Mouse (Mus musculus) lung, adult 18-20 months (tissue): ENCODE results near the gene Calhm5.

Source experiments
- DNase-seq, 2 experiments: peaks; one replicate each; pipeline ENCODE4 v3.0.0; 2022; ENCODE audit warnings: mixed read lengths in 2 of 2

Calhm5 gene

DNA sequence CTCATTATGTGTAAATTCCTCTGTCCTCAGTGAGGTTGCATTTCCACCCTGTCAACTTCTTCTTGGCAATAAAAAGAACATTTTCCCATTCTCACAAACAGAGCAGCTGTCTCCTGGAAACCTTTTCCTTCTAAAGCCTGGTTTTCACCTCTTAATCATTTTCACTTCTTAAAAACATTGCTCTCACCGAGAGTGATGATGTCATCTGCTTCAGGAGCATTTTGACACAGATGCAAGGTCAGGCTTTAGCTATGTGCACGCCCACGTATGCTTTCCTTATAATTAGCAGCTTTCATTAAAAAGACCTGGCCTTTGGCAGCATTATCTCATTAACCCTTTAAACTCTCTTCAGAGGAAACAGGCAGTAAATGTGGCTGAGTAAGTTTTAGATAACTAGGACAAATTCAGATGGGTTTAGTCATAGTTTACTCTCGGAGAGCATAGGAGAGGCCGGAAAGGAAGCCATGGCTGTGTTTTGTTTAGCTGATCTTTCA lies 25.3 kb downstream of the Calhm5 start:
- no peak for DNase-seq

DNA sequence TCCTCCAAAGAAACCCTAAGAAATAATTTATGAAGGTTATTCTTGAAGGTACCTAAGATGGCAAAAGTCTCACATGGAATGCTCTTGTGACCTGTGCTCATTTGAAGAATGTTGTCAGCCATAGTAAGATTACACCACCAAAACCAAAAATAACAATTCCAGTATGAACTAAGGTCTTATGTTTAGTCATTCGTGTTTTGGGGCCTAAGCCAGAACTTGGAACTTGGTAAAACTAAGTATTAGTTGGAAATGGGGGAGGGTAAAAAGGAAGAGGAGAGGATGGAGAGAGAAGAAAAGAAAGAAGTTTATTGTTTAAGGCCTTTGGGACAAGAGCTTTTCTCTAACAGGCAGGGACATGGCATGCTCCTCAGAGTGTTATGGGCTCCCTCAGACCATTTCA lies 26.7 kb downstream of the Calhm5 start:
- DNase-seq: no peak

DNA sequence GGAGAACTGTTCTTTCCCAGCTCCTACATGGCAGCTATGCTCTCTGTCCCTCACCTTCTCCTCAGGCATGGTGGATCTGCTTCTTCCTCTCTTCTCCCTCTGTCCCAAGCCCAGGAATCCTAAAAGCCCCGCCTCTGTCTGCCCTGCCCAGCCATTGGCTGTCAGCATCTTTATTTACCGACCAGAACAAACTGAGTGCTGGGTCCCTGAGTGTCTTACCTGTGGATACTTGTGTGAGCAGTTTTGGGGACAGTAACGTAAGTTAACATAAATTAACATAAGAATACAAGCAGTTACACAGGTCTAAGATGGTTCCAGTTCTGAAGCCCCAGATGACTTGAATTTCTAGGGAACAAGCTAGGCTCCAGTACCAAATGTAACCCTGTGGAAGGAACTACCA lies 29.7 kb downstream of the Calhm5 start:
- no peak for DNase-seq

DNA sequence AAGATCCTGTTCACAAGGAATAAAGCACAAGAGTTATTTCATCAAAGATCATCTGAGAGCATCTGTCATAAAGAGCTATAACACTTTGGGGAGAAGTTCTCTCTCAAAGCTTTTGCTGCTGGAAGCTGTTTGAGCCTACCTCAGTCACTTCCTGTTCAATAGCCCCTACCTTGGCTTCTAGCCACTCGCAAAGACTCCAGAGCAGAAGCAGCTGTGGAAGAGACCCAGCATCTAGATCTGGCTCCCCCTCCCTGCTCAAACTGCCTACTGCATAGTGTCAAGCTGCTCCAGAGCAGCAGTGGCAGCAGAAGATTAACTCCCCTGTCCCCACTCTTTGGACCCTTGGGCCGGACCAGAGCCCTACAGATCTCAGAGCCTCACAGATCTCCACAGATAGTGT lies 42.3 kb downstream of the Calhm5 start:
- DNase-seq: no peak

DNA sequence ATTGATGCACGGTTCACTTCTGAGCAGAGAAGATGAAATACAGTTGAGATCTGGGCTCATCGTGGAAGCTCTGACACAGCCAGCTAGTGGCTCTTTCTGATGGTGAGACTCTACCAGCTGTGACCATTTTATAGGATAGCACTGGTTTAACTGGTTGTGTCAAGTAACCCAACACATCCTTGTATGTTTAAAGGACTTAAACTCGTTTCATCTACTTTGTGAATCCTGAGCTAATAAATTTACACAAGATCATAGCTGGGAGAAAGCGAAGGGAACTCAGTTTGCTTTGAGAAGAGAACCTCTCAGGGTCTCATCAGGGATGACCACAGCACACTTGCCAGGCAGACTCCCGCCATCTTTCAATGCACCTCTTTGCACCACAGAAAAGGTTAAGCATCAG lies 52.1 kb downstream of the Calhm5 start, which contains the start of gene Calhm4:
TSS of gene Calhm4 (minus strand) at position 101 of the 400 bp plus-strand sequence.
- DNase-seq: no peak
